Mouse (Mus musculus): ENCODE measurements at regions not wholly inside any gene's neighbourhood (a gene's known extent, or its start where the extent isn't known, plus 50 kb on each side); places are given as distances from the start of the nearest gene placed in this dataset.
"Not testable (repeated sequence)": the region's sequence is repeated elsewhere in the genome, so short reads cannot be mapped to it uniquely, and the experiment has no call there.

GRCm38 (mm10) chr13:72231032-72231591 lies 267.6 kb upstream of the Irx1 start:
- Histone ChIP-seq H3K4me1 (ENCODE audit: control insufficient read depth, insufficient read depth, low read length) (no peaks in the 10 kb centered on the region), H3K36me3 (ENCODE audit: control insufficient read depth, insufficient read depth, low read length) (no peaks in the 10 kb centered on the region), H3K4me3 (replicated peaks; ENCODE audit: low read depth, low read length) (no peak overlapping the region), H3K9ac (replicated peaks; ENCODE audit: low read length) (no peak overlapping the region), H3K27me3 (ENCODE audit: control insufficient read depth, insufficient read depth, low read length) (no peaks in the 10 kb centered on the region), H3K4me2 (ENCODE audit: low read length) (no peak overlapping the region), H3K27ac (replicated peaks; ENCODE audit: low read depth, low read length) (no peak overlapping the region), H3K9me3 (ENCODE audit: control insufficient read depth, low read length) (no peaks in the 10 kb centered on the region)
- WGBS: 36% methylated on average over 4 of the region's 4 CpGs
- DNase-seq (peak; percentile 44), ATAC-seq (ENCODE audit: low FRiP score, low TSS enrichment) (no peak)

- Histone ChIP-seq H3K9ac (replicated peaks; ENCODE audit: low read length) (no peak overlapping the region), H3K4me2 (ENCODE audit: low read length) (no peak overlapping the region)
These were observed 268.6 kb upstream of the Irx1 start for GRCm38 (mm10) chr13:72232080-72232479.

GRCm38 (mm10) chr13:72241919-72242318 lies 278.4 kb upstream of the Irx1 start:
- Histone ChIP-seq H3K4me2 (ENCODE audit: low read length) (no peak overlapping the region), H3K36me3 (ENCODE audit: control insufficient read depth, insufficient read depth, low read length) (no peaks in the 10 kb centered on the region), H3K9ac (replicated peaks; ENCODE audit: low read length) (no peak overlapping the region), H3K4me3 (replicated peaks; ENCODE audit: low read depth, low read length) (no peak overlapping the region), H3K27me3 (ENCODE audit: control insufficient read depth, insufficient read depth, low read length) (no peaks in the 10 kb centered on the region), H3K27ac (replicated peaks; ENCODE audit: low read depth, low read length) (no peak overlapping the region), H3K9me3 (ENCODE audit: control insufficient read depth, low read length) (no peaks in the 10 kb centered on the region), H3K4me1 (ENCODE audit: control insufficient read depth, insufficient read depth, low read length) (no peaks in the 10 kb centered on the region)
- DNase-seq: no peak
- no peak for ATAC-seq (ENCODE audit: low FRiP score, low TSS enrichment)
- 75% methylated on average over 3 of the region's 3 CpGs for WGBS

More at GRCm38 (mm10) chr13:72232080-72232479, 268.6 kb upstream of the Irx1 start:
- Histone ChIP-seq H3K27me3 (ENCODE audit: control insufficient read depth, insufficient read depth, low read length) (no peaks in the 10 kb centered on the region), H3K4me1 (ENCODE audit: control insufficient read depth, insufficient read depth, low read length) (no peaks in the 10 kb centered on the region), H3K27ac (replicated peaks; ENCODE audit: low read depth, low read length) (no peak overlapping the region), H3K36me3 (ENCODE audit: control insufficient read depth, insufficient read depth, low read length) (no peaks in the 10 kb centered on the region), H3K4me3 (replicated peaks; ENCODE audit: low read depth, low read length) (no peak overlapping the region), H3K9me3 (ENCODE audit: control insufficient read depth, low read length) (no peaks in the 10 kb centered on the region)
- ATAC-seq (ENCODE audit: low FRiP score, low TSS enrichment): no peak
- DNase-seq: no peak

GRCm38 (mm10) chr13:72250419-72250818 lies 286.9 kb upstream of the Irx1 start:
- no peak overlapping the region for H3K4me2 ChIP-seq (ENCODE audit: low read length)
- ATAC-seq (ENCODE audit: low FRiP score, low TSS enrichment): no peak
- DNase-seq: no peak

GRCm38 (mm10) chr13:72253242-72253641 lies 289.7 kb upstream of the Irx1 start:
- not testable (repeated sequence) for H3K27ac ChIP-seq (replicated peaks; ENCODE audit: low read depth, low read length); DNase-seq; H3K27me3 ChIP-seq (ENCODE audit: control insufficient read depth, insufficient read depth, low read length); H3K4me1 ChIP-seq (ENCODE audit: control insufficient read depth, insufficient read depth, low read length); H3K4me3 ChIP-seq (replicated peaks; ENCODE audit: low read depth, low read length); H3K36me3 ChIP-seq (ENCODE audit: control insufficient read depth, insufficient read depth, low read length); H3K4me2 ChIP-seq (ENCODE audit: low read length); ATAC-seq (ENCODE audit: low FRiP score, low TSS enrichment); H3K9me3 ChIP-seq (ENCODE audit: control insufficient read depth, low read length); H3K9ac ChIP-seq (replicated peaks; ENCODE audit: low read length)
- 56% methylated on average over 13 of the region's 13 CpGs for WGBS

More at GRCm38 (mm10) chr13:72250419-72250818, 286.9 kb upstream of the Irx1 start:
- no peaks in the 10 kb centered on the region for H3K36me3 ChIP-seq (ENCODE audit: control insufficient read depth, insufficient read depth, low read length)
- H3K9ac ChIP-seq (replicated peaks; ENCODE audit: low read length): no peak overlapping the region
- no peak overlapping the region for H3K4me3 ChIP-seq (replicated peaks; ENCODE audit: low read depth, low read length)
- H3K27me3 ChIP-seq (ENCODE audit: control insufficient read depth, insufficient read depth, low read length): no peaks in the 10 kb centered on the region
- no peak overlapping the region for H3K27ac ChIP-seq (replicated peaks; ENCODE audit: low read depth, low read length)
- H3K9me3 ChIP-seq (ENCODE audit: control insufficient read depth, low read length): 0 out of 2 replicates have a peak, but pooled peaks cover 3% of the 10 kb centered on the region
- H3K4me1 ChIP-seq (ENCODE audit: control insufficient read depth, insufficient read depth, low read length): no peaks in the 10 kb centered on the region

GRCm38 (mm10) chr13:72258794-72259193 lies 295.3 kb upstream of the Irx1 start:
- Histone ChIP-seq H3K9ac (replicated peaks; ENCODE audit: low read length) (no peak overlapping the region), H3K9me3 (ENCODE audit: control insufficient read depth, low read length) (no peaks in the 10 kb centered on the region), H3K27me3 (ENCODE audit: control insufficient read depth, insufficient read depth, low read length) (no peaks in the 10 kb centered on the region), H3K27ac (replicated peaks; ENCODE audit: low read depth, low read length) (no peak overlapping the region), H3K4me1 (ENCODE audit: control insufficient read depth, insufficient read depth, low read length) (no peaks in the 10 kb centered on the region), H3K4me2 (ENCODE audit: low read length) (no peak overlapping the region), H3K4me3 (replicated peaks; ENCODE audit: low read depth, low read length) (no peak overlapping the region), H3K36me3 (ENCODE audit: control insufficient read depth, insufficient read depth, low read length) (no peaks in the 10 kb centered on the region)
- DNase-seq: no peak
- no peak for ATAC-seq (ENCODE audit: low FRiP score, low TSS enrichment)
- WGBS: 93% methylated on average over 2 of the region's 2 CpGs

- DNase-seq (peak; percentile 11), ATAC-seq (ENCODE audit: low FRiP score, low TSS enrichment) (no peak)
- no peak overlapping the region for H3K9ac ChIP-seq (replicated peaks; ENCODE audit: low read length)
- H3K27ac ChIP-seq (replicated peaks; ENCODE audit: low read depth, low read length): no peak overlapping the region
- no peak overlapping the region for H3K4me3 ChIP-seq (replicated peaks; ENCODE audit: low read depth, low read length)
- H3K4me1 ChIP-seq (ENCODE audit: control insufficient read depth, insufficient read depth, low read length): 0 out of 2 replicates have a peak, but pooled peaks cover 4% of the 10 kb centered on the region
- H3K36me3 ChIP-seq (ENCODE audit: control insufficient read depth, insufficient read depth, low read length): no peaks in the 10 kb centered on the region
- no peaks in the 10 kb centered on the region for H3K27me3 ChIP-seq (ENCODE audit: control insufficient read depth, insufficient read depth, low read length)
- no peak overlapping the region for H3K4me2 ChIP-seq (ENCODE audit: low read length)
- H3K9me3 ChIP-seq (ENCODE audit: control insufficient read depth, low read length): no peaks in the 10 kb centered on the region
- 69% methylated on average over 3 of the region's 3 CpGs for WGBS
These were observed 300.9 kb upstream of the Irx1 start for GRCm38 (mm10) chr13:72264416-72264815.

GRCm38 (mm10) chr13:72265116-72265515 lies 301.6 kb upstream of the Irx1 start:
- Histone ChIP-seq H3K27me3 (ENCODE audit: control insufficient read depth, insufficient read depth, low read length) (no peaks in the 10 kb centered on the region), H3K4me2 (ENCODE audit: low read length) (no peak overlapping the region), H3K4me1 (ENCODE audit: control insufficient read depth, insufficient read depth, low read length) (0 out of 2 replicates have a peak, but pooled peaks cover 4% of the 10 kb centered on the region), H3K36me3 (ENCODE audit: control insufficient read depth, insufficient read depth, low read length) (no peaks in the 10 kb centered on the region), H3K4me3 (replicated peaks; ENCODE audit: low read depth, low read length) (no peak overlapping the region), H3K9me3 (ENCODE audit: control insufficient read depth, low read length) (no peaks in the 10 kb centered on the region), H3K27ac (replicated peaks; ENCODE audit: low read depth, low read length) (no peak overlapping the region), H3K9ac (replicated peaks; ENCODE audit: low read length) (no peak overlapping the region)
- peak; percentile 50 for DNase-seq
- WGBS: 55% methylated on average over 7 of the region's 7 CpGs
- no peak for ATAC-seq (ENCODE audit: low FRiP score, low TSS enrichment)

GRCm38 (mm10) chr13:72265650-72266049 lies 302.1 kb upstream of the Irx1 start:
- Histone ChIP-seq H3K36me3 (ENCODE audit: control insufficient read depth, insufficient read depth, low read length) (no peaks in the 10 kb centered on the region), H3K4me3 (replicated peaks; ENCODE audit: low read depth, low read length) (no peak overlapping the region), H3K4me1 (ENCODE audit: control insufficient read depth, insufficient read depth, low read length) (0 out of 2 replicates have a peak, but pooled peaks cover 4% of the 10 kb centered on the region), H3K27ac (replicated peaks; ENCODE audit: low read depth, low read length) (no peak overlapping the region), H3K27me3 (ENCODE audit: control insufficient read depth, insufficient read depth, low read length) (no peaks in the 10 kb centered on the region), H3K9ac (replicated peaks; ENCODE audit: low read length) (no peak overlapping the region), H3K9me3 (ENCODE audit: control insufficient read depth, low read length) (no peaks in the 10 kb centered on the region), H3K4me2 (ENCODE audit: low read length) (no peak overlapping the region)
- ATAC-seq (ENCODE audit: low FRiP score, low TSS enrichment) (peak; percentile 46; the same call in 1 of the 2 replicates), DNase-seq (peak; percentile 57)
- 48% methylated on average over 11 of the region's 11 CpGs for WGBS
